Mouse (Mus musculus): ENCODE measurements around the gene Fank1. TPM values are rescaled to one million over a fixed set of nuclear protein-coding genes. Genes with fewer than 3 reads are reported as not detected.

Fank1 gene
- 0.21 and 0.39 TPM in 2 replicates for polyA plus RNA-seq (2015; fragmentation: Nextera tagmentation; extraction: Ambion mirVana)

DNA sequence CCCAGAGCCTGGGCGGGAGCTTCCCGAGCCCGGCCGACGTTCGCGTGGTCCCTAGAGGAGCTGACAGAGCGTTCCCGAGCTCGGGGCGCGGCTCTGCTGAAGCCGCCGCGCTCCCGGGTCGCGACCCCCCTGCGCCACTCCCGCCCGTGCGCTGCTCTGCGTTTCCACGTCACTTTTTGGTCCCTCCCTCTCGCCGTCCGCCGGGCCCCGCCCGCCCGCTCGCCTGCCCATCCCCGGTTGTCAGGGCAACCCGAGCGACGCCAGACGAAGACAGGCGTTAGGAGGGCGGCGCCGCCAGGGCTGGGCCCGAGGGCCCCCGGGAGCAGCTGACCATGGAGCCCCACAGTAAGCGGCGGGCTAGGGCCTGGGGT lies at the start of gene Fank1:
Gene Fank1 (plus strand): TSS at position 236 of the 371 bp plus-strand sequence.
- Histone ChIP-seq H3K4me3 (replicated peaks; ENCODE audit: low read length) (peak within 1 kb of the TSS; percentile 74), H3K9me3 (replicated peaks; ENCODE audit: control insufficient read depth, low read length) (no peaks in the 10 kb centered on the region), H3K27me3 (ENCODE audit: control insufficient read depth, insufficient read depth, low read length) (no peaks in the 10 kb centered on the region), H3K36me3 (ENCODE audit: control insufficient read depth, insufficient read depth, low read length) (no peaks in the 10 kb centered on the region), H3K4me2 (ENCODE audit: low read depth, low read length) (peak within 1 kb of the TSS; percentile 88), H3K4me1 (ENCODE audit: control insufficient read depth, insufficient read depth, low read length) (peaks cover 19% of the 10 kb centered on the region; the same call in 1 of the 2 replicates), H3K27ac (ENCODE audit: low read length) (peak within 1 kb of the TSS; percentile 18), H3K9ac (ENCODE audit: low read length) (peak within 1 kb of the TSS; percentile 83)
- peak; percentile 96 for ATAC-seq (ENCODE audit: insufficient read depth, low FRiP score)
- WGBS, result under 1% methylated on average over 44 of the region's 45 CpGs

DNA sequence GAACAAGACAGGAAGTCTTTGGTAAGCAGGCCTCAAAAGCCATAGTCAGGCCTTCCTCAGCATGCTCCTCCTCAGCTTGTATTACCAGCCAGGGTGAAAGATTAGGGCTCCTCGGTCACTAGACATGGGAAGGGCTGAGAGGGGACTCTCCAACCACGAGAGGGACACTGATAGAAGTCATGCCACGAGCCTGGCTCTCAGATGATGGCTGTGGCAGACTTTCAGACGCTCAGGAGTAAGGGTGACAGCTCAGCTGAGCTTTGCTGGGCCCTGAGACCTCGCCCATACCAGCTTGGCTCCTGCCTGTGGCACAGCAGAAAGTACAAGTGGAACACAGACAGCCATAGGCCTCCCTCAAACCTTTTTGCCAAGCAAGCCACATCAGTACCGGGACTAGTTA lies 49.6 kb upstream of the Fank1 start:
- Histone ChIP-seq H3K4me1 (ENCODE audit: control insufficient read depth, insufficient read depth, low read length) (no peaks in the 10 kb centered on the region), H3K9me3 (replicated peaks; ENCODE audit: control insufficient read depth, low read length) (no peaks in the 10 kb centered on the region), H3K9ac (ENCODE audit: low read length) (no peak overlapping the region), H3K4me2 (ENCODE audit: low read depth, low read length) (no peak overlapping the region), H3K36me3 (ENCODE audit: control insufficient read depth, insufficient read depth, low read length) (peaks cover 4% of the 10 kb centered on the region; the same call in 1 of the 2 replicates), H3K27ac (ENCODE audit: low read length) (no peak overlapping the region), H3K27me3 (ENCODE audit: control insufficient read depth, insufficient read depth, low read length) (no peaks in the 10 kb centered on the region), H3K4me3 (replicated peaks; ENCODE audit: low read length) (no peak overlapping the region)
- 75% methylated on average over 6 of the region's 6 CpGs for WGBS
- no peak for ATAC-seq (ENCODE audit: insufficient read depth, low FRiP score)

DNA sequence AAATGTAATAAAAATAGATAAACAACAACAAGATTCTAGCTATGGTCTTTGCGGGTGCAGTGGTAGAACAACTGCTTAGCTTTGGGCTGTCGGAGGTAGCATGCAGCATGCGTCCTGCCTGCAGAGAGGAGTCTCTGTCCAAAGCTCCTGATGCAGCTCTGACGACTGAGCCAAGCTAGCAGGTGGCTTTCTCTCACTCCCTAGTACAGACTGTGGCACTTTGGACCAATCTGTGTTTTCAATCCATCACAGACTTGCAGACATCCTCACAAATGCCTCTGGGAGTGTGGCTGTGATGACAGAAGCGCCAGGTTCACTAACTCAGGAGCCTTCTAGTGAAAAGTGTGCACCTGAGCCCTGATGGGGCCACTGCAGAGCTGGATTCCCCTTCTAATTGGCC lies 47.3 kb upstream of the Fank1 start:
- H3K27ac ChIP-seq (ENCODE audit: low read length), result no peak overlapping the region
- 0 out of 2 replicates have a peak, but pooled peaks cover 3% of the 10 kb centered on the region for H3K36me3 ChIP-seq (ENCODE audit: control insufficient read depth, insufficient read depth, low read length)
- H3K4me2 ChIP-seq (ENCODE audit: low read depth, low read length), result no peak overlapping the region
- no peak overlapping the region for H3K4me3 ChIP-seq (replicated peaks; ENCODE audit: low read length)
- no peaks in the 10 kb centered on the region for H3K27me3 ChIP-seq (ENCODE audit: control insufficient read depth, insufficient read depth, low read length)
- 75% methylated on average over 5 of the region's 5 CpGs for WGBS
- ATAC-seq (ENCODE audit: insufficient read depth, low FRiP score), result no peak
- H3K4me1 ChIP-seq (ENCODE audit: control insufficient read depth, insufficient read depth, low read length), result no peaks in the 10 kb centered on the region
- H3K9me3 ChIP-seq (replicated peaks; ENCODE audit: control insufficient read depth, low read length), result no peaks in the 10 kb centered on the region
- no peak overlapping the region for H3K9ac ChIP-seq (ENCODE audit: low read length)

DNA sequence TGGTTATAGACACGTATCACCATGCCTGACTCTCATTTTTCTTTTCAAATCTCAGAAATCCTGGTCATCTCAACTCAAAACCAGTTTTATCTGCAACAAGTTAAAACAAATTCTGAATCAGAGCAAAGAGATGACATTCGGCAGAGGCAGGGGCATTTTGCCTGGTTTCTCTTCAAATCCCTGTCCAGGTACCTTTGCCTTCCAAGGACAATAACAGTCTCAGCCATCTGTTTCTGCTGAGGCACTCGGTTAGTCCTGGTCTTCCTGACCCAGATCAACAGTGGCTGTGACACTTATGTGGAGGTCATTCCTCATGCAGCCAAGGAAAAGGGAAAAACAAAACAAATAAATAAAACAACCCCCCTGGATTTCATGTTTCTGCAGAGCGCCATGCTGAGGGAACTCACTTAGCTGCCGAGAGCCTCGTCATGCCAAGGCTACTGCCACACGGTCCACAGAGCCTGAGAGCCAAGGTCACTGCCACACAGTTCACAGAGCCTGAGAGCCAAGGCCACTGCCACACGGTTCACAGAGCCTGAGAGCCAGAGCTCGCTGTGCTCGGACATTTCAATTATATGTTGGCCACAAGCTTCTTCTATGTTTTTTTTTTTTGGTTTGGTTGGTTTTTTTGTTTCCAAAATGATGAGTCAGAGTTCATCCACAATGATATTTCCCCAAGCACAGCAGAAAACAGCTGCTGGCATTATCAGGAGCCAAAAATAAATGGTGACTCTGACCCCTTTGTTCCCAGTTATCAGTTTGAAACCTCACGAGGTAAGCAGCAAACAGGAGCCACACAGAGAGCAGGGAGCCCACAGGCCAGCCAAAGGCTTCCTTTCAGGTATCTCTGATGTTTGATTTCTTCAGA lies 46.1 kb upstream of the Fank1 start:
- Histone ChIP-seq H3K4me2 (ENCODE audit: low read depth, low read length) (no peak overlapping the region), H3K9me3 (replicated peaks; ENCODE audit: control insufficient read depth, low read length) (no peaks in the 10 kb centered on the region), H3K9ac (ENCODE audit: low read length) (no peak overlapping the region), H3K36me3 (ENCODE audit: control insufficient read depth, insufficient read depth, low read length) (0 out of 2 replicates have a peak, but pooled peaks cover 3% of the 10 kb centered on the region), H3K27me3 (ENCODE audit: control insufficient read depth, insufficient read depth, low read length) (no peaks in the 10 kb centered on the region), H3K4me3 (replicated peaks; ENCODE audit: low read length) (no peak overlapping the region), H3K4me1 (ENCODE audit: control insufficient read depth, insufficient read depth, low read length) (no peaks in the 10 kb centered on the region), H3K27ac (ENCODE audit: low read length) (no peak overlapping the region)
- ATAC-seq (ENCODE audit: insufficient read depth, low FRiP score), result no peak
- WGBS, result 77% methylated on average over 11 of the region's 11 CpGs

DNA sequence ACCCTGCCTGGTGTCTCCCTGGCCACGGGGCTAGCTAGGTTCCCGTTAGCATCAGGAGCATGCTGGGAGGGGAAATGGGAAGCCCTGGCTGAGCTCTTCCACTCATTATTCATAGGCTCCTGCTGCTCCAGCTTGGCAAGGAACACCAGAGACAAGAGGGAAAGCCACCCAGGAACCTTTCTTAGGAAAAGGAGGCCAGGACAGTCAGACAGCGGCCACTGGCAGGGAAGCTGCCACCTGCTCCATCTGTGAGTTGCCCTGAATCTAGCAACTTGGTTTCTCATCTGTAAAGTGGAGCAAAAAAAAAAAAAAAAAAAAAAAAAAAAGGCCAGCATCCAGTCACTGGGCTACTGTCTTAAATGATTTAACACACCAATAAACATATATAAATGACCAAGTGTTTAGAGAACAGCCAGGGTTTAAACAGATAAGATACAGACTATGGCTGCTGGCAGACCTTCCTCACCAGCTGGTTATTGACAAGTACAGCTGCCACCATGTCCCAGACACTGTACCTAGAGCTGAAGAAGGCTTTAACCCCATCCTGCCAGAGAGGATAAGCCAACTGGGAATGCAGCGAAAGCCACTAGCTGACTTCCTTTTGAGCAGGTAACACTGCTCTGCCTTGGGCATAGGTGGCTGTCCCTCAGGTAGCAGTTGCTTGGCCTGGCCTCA lies 44.6 kb upstream of the Fank1 start:
- Histone ChIP-seq H3K9ac (ENCODE audit: low read length) (no peak overlapping the region), H3K36me3 (ENCODE audit: control insufficient read depth, insufficient read depth, low read length) (0 out of 2 replicates have a peak, but pooled peaks cover 3% of the 10 kb centered on the region), H3K27ac (ENCODE audit: low read length) (no peak overlapping the region), H3K4me2 (ENCODE audit: low read depth, low read length) (no peak overlapping the region), H3K9me3 (replicated peaks; ENCODE audit: control insufficient read depth, low read length) (no peaks in the 10 kb centered on the region), H3K4me3 (replicated peaks; ENCODE audit: low read length) (no peak overlapping the region), H3K27me3 (ENCODE audit: control insufficient read depth, insufficient read depth, low read length) (no peaks in the 10 kb centered on the region), H3K4me1 (ENCODE audit: control insufficient read depth, insufficient read depth, low read length) (no peaks in the 10 kb centered on the region)
- ATAC-seq (ENCODE audit: insufficient read depth, low FRiP score), result no peak
- WGBS, result 75% methylated on average over 4 of the region's 4 CpGs

DNA sequence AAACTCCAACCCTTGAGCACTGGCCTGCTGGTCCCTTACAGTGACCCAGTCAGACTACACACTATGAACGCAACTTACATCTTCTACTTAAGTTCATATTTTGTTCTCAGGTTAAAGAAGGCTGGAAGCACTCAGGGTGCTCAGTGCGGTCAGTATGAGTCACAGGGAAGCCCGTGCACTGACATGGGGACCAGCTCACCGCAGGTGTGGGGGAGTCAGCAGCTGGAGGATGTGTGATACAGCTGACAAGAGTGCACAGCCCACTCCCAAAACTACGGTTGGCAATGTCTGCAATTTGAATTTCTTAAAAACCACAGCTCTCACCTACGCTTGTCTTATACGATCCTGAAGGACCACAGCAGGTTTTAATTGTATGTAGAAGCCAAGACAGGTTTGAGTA lies 36.1 kb upstream of the Fank1 start:
- Histone ChIP-seq H3K4me2 (ENCODE audit: low read depth, low read length) (no peak overlapping the region), H3K4me3 (replicated peaks; ENCODE audit: low read length) (no peak overlapping the region), H3K27me3 (ENCODE audit: control insufficient read depth, insufficient read depth, low read length) (no peaks in the 10 kb centered on the region), H3K4me1 (ENCODE audit: control insufficient read depth, insufficient read depth, low read length) (0 out of 2 replicates have a peak, but pooled peaks cover 3% of the 10 kb centered on the region), H3K27ac (ENCODE audit: low read length) (no peak overlapping the region), H3K9ac (ENCODE audit: low read length) (no peak overlapping the region), H3K36me3 (ENCODE audit: control insufficient read depth, insufficient read depth, low read length) (0 out of 2 replicates have a peak, but pooled peaks cover 5% of the 10 kb centered on the region), H3K9me3 (replicated peaks; ENCODE audit: control insufficient read depth, low read length) (no peaks in the 10 kb centered on the region)
- 83% methylated on average over 7 of the region's 7 CpGs for WGBS
- no peak for ATAC-seq (ENCODE audit: insufficient read depth, low FRiP score)

DNA sequence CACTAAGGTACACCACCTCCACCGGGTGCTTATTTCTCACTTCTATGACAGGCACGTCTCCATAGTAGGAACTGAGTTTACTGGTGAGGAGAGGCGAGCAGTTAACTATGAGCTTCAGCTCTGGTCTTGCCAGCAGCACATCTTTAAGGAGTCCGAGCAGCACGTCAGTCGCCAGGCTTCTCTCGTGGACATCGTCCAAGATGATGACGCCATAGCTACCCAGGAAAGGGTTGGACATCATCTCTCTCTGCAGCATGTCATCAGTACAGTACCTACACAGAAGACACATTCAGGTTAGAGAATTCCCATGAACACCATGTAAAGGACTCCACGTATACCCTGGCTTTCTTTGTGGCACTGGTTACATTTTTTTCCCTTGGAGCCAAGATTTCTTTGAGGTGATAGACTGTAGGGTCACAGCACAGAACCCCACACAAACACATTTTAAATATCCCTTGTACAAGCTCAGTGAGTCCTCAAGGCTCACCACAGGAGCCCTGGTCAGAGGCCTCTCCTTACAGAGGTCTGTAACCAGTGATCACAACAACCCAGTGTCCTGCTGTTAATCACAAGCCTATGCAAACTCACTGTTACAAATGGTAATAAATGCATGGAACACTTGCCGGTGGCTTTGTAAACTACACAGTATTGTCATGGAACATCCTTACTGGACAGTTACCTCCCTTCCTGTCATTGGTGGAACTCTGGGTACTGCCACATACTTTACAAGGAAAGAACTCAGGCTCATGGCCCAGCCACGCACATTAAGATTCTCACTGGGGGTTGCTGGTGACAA lies 33.9 kb upstream of the Fank1 start:
- peaks cover 3% of the 10 kb centered on the region; the same call in 1 of the 2 replicates for H3K4me1 ChIP-seq (ENCODE audit: control insufficient read depth, insufficient read depth, low read length)
- WGBS, result 92% methylated on average over 12 of the region's 12 CpGs
- H3K27ac ChIP-seq (ENCODE audit: low read length), result no peak overlapping the region
- 0 out of 2 replicates have a peak, but pooled peaks cover 5% of the 10 kb centered on the region for H3K36me3 ChIP-seq (ENCODE audit: control insufficient read depth, insufficient read depth, low read length)
- no peak for ATAC-seq (ENCODE audit: insufficient read depth, low FRiP score)
- no peak overlapping the region for H3K9ac ChIP-seq (ENCODE audit: low read length)
- no peak overlapping the region for H3K4me3 ChIP-seq (replicated peaks; ENCODE audit: low read length)
- H3K4me2 ChIP-seq (ENCODE audit: low read depth, low read length), result no peak overlapping the region
- H3K9me3 ChIP-seq (replicated peaks; ENCODE audit: control insufficient read depth, low read length), result no peaks in the 10 kb centered on the region
- H3K27me3 ChIP-seq (ENCODE audit: control insufficient read depth, insufficient read depth, low read length), result no peaks in the 10 kb centered on the region

DNA sequence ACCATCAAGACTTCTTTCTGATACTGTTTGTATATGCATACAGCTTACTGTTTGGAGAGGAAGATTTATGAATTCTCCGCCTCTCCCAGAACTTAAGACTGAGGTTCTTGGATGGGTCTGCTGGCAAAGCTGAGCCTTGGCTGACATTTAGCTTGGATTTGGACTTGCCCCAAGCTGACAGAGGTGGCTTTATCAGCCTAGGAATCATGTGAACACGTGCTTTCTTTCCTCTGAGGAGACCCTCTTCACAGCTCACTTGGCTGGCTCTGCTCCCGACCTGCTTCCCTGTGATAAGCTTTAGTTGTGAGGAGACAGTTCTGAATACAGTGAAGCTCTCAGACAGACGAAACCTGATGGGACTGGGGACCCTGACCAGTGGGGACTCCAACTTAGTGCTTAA lies 33.0 kb upstream of the Fank1 start:
- peaks cover 3% of the 10 kb centered on the region; the same call in 1 of the 2 replicates for H3K4me1 ChIP-seq (ENCODE audit: control insufficient read depth, insufficient read depth, low read length)
- WGBS, result 50% methylated on average over 4 of the region's 4 CpGs
- no peaks in the 10 kb centered on the region for H3K27me3 ChIP-seq (ENCODE audit: control insufficient read depth, insufficient read depth, low read length)

More for the DNA sequence above, 33.0 kb upstream of the Fank1 start:
- Histone ChIP-seq H3K9me3 (replicated peaks; ENCODE audit: control insufficient read depth, low read length) (no peaks in the 10 kb centered on the region), H3K36me3 (ENCODE audit: control insufficient read depth, insufficient read depth, low read length) (0 out of 2 replicates have a peak, but pooled peaks cover 5% of the 10 kb centered on the region), H3K9ac (ENCODE audit: low read length) (no peak overlapping the region), H3K4me3 (replicated peaks; ENCODE audit: low read length) (no peak overlapping the region), H3K4me2 (ENCODE audit: low read depth, low read length) (no peak overlapping the region), H3K27ac (ENCODE audit: low read length) (no peak overlapping the region)
- no peak for ATAC-seq (ENCODE audit: insufficient read depth, low FRiP score)
